Mouse (Mus musculus) midbrain, postnatal 0 days (tissue): Measurements from ENCODE around the gene 2900026A02Rik. TPM values are rescaled to one million over a fixed set of nuclear protein-coding genes. Genes with fewer than 3 reads are reported as not detected.

Experiments used
- ATAC-seq: fragments of 200-750 bp; cut with Nextera tagmentation; 2 replicates; pipeline ENCODE4 v1.8.0; 2017; ENCODE audit warnings: moderate number of reproducible peaks, mild to moderate bottlenecking, moderate TSS enrichment, moderate library complexity; ENCODE audit not compliant: low FRiP score
- DNase-seq: peaks from one replicate; pipeline ENCODE4 v3.0.0-alpha.2; 2015; ENCODE audit warnings: low spot score
- H3K27ac ChIP-seq: fragments of 300-500 bp; sonication (generic); 2 replicates; pipeline ENCODE4 v1.5.1; 2014; ENCODE audit warnings: low read depth, mild to moderate bottlenecking, low read length, mixed read lengths
- H3K27me3 ChIP-seq: fragments of 300-500 bp; sonication (generic); 2 replicates; pipeline ENCODE4 v1.6.1; 2014; ENCODE audit warnings: low read length, control low read depth, mixed read lengths; ENCODE audit not compliant: insufficient read depth
- H3K36me3 ChIP-seq: fragments of 300-500 bp; sonication (generic); 2 replicates; pipeline ENCODE4 v1.6.1; 2014; ENCODE audit warnings: low read length, control low read depth, mixed read lengths; ENCODE audit not compliant: insufficient read depth
- H3K4me1 ChIP-seq: fragments of 300-500 bp; sonication (generic); 2 replicates; pipeline ENCODE4 v1.6.1; 2014; ENCODE audit warnings: mild to moderate bottlenecking, control low read depth, antibody characterized with exemption, low read length, mixed read lengths; ENCODE audit not compliant: insufficient read depth
- H3K4me2 ChIP-seq: fragments of 300-500 bp; sonication (generic); 2 replicates; pipeline ENCODE4 v1.6.1; 2014; ENCODE audit warnings: low read depth, mild to moderate bottlenecking, low read length, mixed read lengths; ENCODE audit not compliant: poor library complexity, severe bottlenecking
- H3K4me3 ChIP-seq: fragments of 300-500 bp; sonication (generic); 2 replicates; pipeline ENCODE4 v1.5.1; 2014; ENCODE audit warnings: low read depth, mild to moderate bottlenecking, low read length, moderate library complexity
- H3K9ac ChIP-seq: fragments of 300-500 bp; sonication (generic); replicated peaks from 2 replicates; pipeline ENCODE4 v1.6.1; 2014; ENCODE audit warnings: mild to moderate bottlenecking, low read length, moderate library complexity, mixed read lengths; ENCODE audit not compliant: poor library complexity, severe bottlenecking
- H3K9me3 ChIP-seq: fragments of 300-500 bp; sonication (generic); 2 replicates; pipeline ENCODE4 v1.6.1; 2016; ENCODE audit warnings: low read length, control low read depth
- CTCF ChIP-seq: IDR thresholded peaks from 2 replicates; pipeline ENCODE4 v1.5.1; 2016; ENCODE audit warnings: antibody characterized with exemption, mild to moderate bottlenecking
- WGBS: fragments of 180-500 bp; shearing (Covaris S2); extraction: QIAGEN DNeasy Blood & Tissue Kit; methylation state at CpG from one replicate; pipeline ENCODE4 v1.1.7; 2014; 5-methylcytosine and 5-hydroxymethylcytosine counted together
- polyA plus RNA-seq: library from polyadenylated mRNA; unstranded; fragments of >200 nt; fragmentation: Nextera tagmentation; extraction: Ambion mirVana; gene quantifications from 2 replicates; pipeline ENCODE4 v1.2.1, GENCODE M21; 2015
- total RNA-seq: library from RNA; depleted of rRNA; stranded (reverse); fragments of >200 nt; gene quantifications from 2 replicates; pipeline ENCODE4 v1.2.3, GENCODE M21; 2014

2900026A02Rik gene
- total and polyA plus RNA-seq, 2 experiments from 2014 or later: 3.8 to 11.8 TPM

GRCm38 (mm10) chr5:113164873-113165441 lies 56.1 kb downstream of the 2900026A02Rik start:
- Histone ChIP-seq H3K27ac (no peak overlapping the region), H3K27me3 (no peaks in the 10 kb centered on the region)
- peak; percentile 74 for DNase-seq

DNA sequence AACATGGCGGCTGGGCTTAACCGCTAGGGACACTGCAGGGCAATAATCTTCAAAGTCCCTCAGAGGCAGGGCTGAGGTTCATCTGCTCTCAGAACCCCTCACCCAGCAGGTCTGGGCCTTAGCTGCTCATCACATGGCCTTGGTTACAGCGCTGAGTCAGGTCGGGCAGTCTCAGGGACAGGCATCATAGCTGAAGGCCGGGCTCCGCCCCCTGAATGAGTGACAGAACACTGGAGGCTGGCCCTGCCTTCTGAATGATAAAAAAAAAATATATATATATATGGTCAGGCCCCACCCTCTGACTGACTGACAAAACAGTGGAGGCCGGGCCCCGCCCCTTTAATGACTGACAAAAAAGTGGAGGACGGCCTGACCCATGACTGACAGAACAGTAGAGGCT lies 56.6 kb downstream of the 2900026A02Rik start:
- 33% methylated on average over 9 of the region's 9 CpGs for WGBS

More at GRCm38 (mm10) chr5:113164873-113165441, 56.1 kb downstream of the 2900026A02Rik start:
- Histone ChIP-seq H3K36me3 (no peaks in the 10 kb centered on the region), H3K9me3 (no peaks in the 10 kb centered on the region), H3K9ac (no peak overlapping the region), H3K4me1 (peaks cover 2% of the 10 kb centered on the region; the same call in 1 of the 2 replicates), H3K4me2 (no peak overlapping the region), H3K4me3 (no peak overlapping the region)
- no peak for TF ChIP-seq CTCF
- WGBS: 12% methylated on average over 16 of the region's 16 CpGs
- ATAC-seq: peak; percentile 84

GRCm38 (mm10) chr5:113163116-113163515 lies 57.9 kb downstream of the 2900026A02Rik start:
- DNase-seq: no peak
- H3K4me3 ChIP-seq: no peak overlapping the region
- no peaks in the 10 kb centered on the region for H3K36me3 ChIP-seq
- 9% methylated on average over 13 of the region's 13 CpGs for WGBS
- H3K4me1 ChIP-seq: peaks cover 2% of the 10 kb centered on the region; the same call in 1 of the 2 replicates
- 0 out of 2 replicates have a peak, but pooled peaks have one; percentile 6 for TF ChIP-seq CTCF
- H3K4me2 ChIP-seq: peak overlapping the region; percentile 31
- H3K27me3 ChIP-seq: no peaks in the 10 kb centered on the region
- no peaks in the 10 kb centered on the region for H3K9me3 ChIP-seq
- no peak for ATAC-seq
- no peak overlapping the region for H3K9ac ChIP-seq
- no peak overlapping the region for H3K27ac ChIP-seq

More for the DNA sequence above, 56.6 kb downstream of the 2900026A02Rik start:
- ATAC-seq: no peak
- no peak for DNase-seq
- Histone ChIP-seq H3K36me3 (no peaks in the 10 kb centered on the region), H3K4me1 (peaks cover 2% of the 10 kb centered on the region; the same call in 1 of the 2 replicates), H3K27me3 (no peaks in the 10 kb centered on the region), H3K9ac (no peak overlapping the region), H3K4me3 (no peak overlapping the region), H3K27ac (no peak overlapping the region), H3K4me2 (no peak overlapping the region), H3K9me3 (no peaks in the 10 kb centered on the region)
- TF ChIP-seq CTCF: no peak

GRCm38 (mm10) chr5:113162699-113163098 lies 58.3 kb downstream of the 2900026A02Rik start:
- Histone ChIP-seq H3K27me3 (no peaks in the 10 kb centered on the region), H3K9ac (no peak overlapping the region), H3K36me3 (no peaks in the 10 kb centered on the region), H3K9me3 (no peaks in the 10 kb centered on the region), H3K4me3 (no peak overlapping the region), H3K4me1 (peaks cover 2% of the 10 kb centered on the region; the same call in 1 of the 2 replicates), H3K27ac (no peak overlapping the region), H3K4me2 (peak overlapping the region; percentile 31)
- ATAC-seq: no peak
- DNase-seq: no peak
- TF ChIP-seq CTCF: no peak
- 18% methylated on average over 8 of the region's 9 CpGs for WGBS

- 84% methylated on average over 6 of the region's 6 CpGs for WGBS
Measured at GRCm38 (mm10) chr5:113161576-113161975, 59.5 kb downstream of the 2900026A02Rik start.

GRCm38 (mm10) chr5:113160320-113160719 lies 60.7 kb downstream of the 2900026A02Rik start:
- H3K9ac ChIP-seq: 0 out of 2 replicates have a peak overlapping the region, but pooled peaks have one; percentile 1
- 67% methylated on average over 10 of the region's 10 CpGs for WGBS

More at GRCm38 (mm10) chr5:113161576-113161975, 59.5 kb downstream of the 2900026A02Rik start:
- H3K9me3 ChIP-seq: no peaks in the 10 kb centered on the region
- no peak overlapping the region for H3K9ac ChIP-seq
- TF ChIP-seq CTCF: no peak
- no peak overlapping the region for H3K27ac ChIP-seq
- H3K4me1 ChIP-seq: peaks cover 2% of the 10 kb centered on the region; the same call in 1 of the 2 replicates
- H3K36me3 ChIP-seq: no peaks in the 10 kb centered on the region
- no peak for ATAC-seq
- no peak overlapping the region for H3K4me2 ChIP-seq
- no peak overlapping the region for H3K4me3 ChIP-seq
- H3K27me3 ChIP-seq: no peaks in the 10 kb centered on the region
- no peak for DNase-seq

More at GRCm38 (mm10) chr5:113160320-113160719, 60.7 kb downstream of the 2900026A02Rik start:
- DNase-seq (no peak), ATAC-seq (no peak)
- no peak for TF ChIP-seq CTCF
- H3K9me3 ChIP-seq: no peaks in the 10 kb centered on the region
- H3K27ac ChIP-seq: no peak overlapping the region
- H3K36me3 ChIP-seq: no peaks in the 10 kb centered on the region
- no peaks in the 10 kb centered on the region for H3K27me3 ChIP-seq
- no peak overlapping the region for H3K4me3 ChIP-seq
- H3K4me1 ChIP-seq: peaks cover 2% of the 10 kb centered on the region; the same call in 1 of the 2 replicates
- no peak overlapping the region for H3K4me2 ChIP-seq
